Comparison of ENCODE assay signal across 12 mouse cellular contexts in the genomic region with DNA sequence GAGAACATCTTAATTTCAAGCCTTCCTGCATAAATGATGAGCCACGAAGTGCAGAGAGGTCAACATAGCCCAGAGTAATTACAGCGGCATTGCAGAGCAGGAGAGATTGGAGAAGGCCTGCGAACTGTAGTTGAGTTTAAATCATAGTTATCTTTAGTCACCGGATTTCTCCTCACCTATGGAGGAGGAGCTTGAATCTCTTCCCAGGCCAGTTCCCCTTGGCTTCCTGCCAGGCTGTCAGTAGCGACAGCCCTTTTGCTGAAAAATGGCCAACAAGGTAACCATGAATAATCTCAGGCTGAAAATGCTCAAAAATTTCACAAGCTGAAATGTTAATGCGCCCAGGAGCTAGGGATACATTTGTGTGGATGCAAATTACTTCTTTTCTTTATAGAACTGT.
DNase-seq lines count a peak whose midpoint lies in the region; ATAC-seq and TF ChIP-seq lines count a peak whose summit lies in the region.
"Had no signal": no experiment of that assay in that cellular context is flagged by ENCODE, and none has a peak within 500 bp of the region (broad histone marks: within the 10 kb centered on the region; RNA-seq: fewer than 3 reads in every experiment).

No protein-coding gene starts in this region.

- TF ChIP-seq EP300 in heart, adult 2 months (IDR thresholded peaks at IDR 0.05; ENCODE audit: insufficient read depth, low read depth, low read length) = no peak
- no peak for TF ChIP-seq EP300 in liver, postnatal 0 days (IDR thresholded peaks at IDR 0.05; ENCODE audit: low read depth)

- no peaks in the 10 kb centered on the region; the same call in 1 of the 2 replicates for H3K36me3 ChIP-seq in heart, adult 2 months (ENCODE audit: control insufficient read depth, insufficient read depth, low read length)
- no peaks in the 10 kb centered on the region for H3K36me3 ChIP-seq in heart, embryonic 12.5 days
- H3K36me3 ChIP-seq in liver, postnatal 0 days (replicated peaks; ENCODE audit: insufficient read depth, low read length) = no peaks in the 10 kb centered on the region
- H3K36me3 ChIP-seq: heart, embryonic 13.5 days; midbrain, embryonic 12.5 days; neural tube, embryonic 13.5 days had no signal

- intact Hi-C loops in heart, adult 2 months (cut with DNase I) = no loop called here

- peak; percentile 24 to 44 for DNase-seq in heart, adult 2 months
- peak; percentile 27 for DNase-seq in liver
- DNase-seq in liver, postnatal 0 days = no peak
- peak; percentile 59 for DNase-seq in brain, embryonic 14.5 days (ENCODE audit: low read depth)
- peak; percentile 94 for DNase-seq in cerebellum, adult 9-10 months
- no peak for DNase-seq in thymus, postnatal 10 days (ENCODE audit: low spot score in 2 of 2)
- DNase-seq: right cerebral cortex, postnatal 25 days had no signal

- H3K4me2 ChIP-seq in heart, embryonic 12.5 days = no peak overlapping the region
- H3K4me2 ChIP-seq in liver, postnatal 0 days (ENCODE audit: low read depth, low read length) = no peak overlapping the region
- H3K4me2 ChIP-seq: heart, embryonic 13.5 days; midbrain, embryonic 12.5 days; neural tube, embryonic 13.5 days had no signal

- H3K4me3 ChIP-seq in heart, adult 2 months = no peak overlapping the region
- no peak overlapping the region for H3K4me3 ChIP-seq in heart, embryonic 12.5 days
- no peak overlapping the region for H3K4me3 ChIP-seq in liver, postnatal 0 days (ENCODE audit: low read depth, low read length)
- H3K4me3 ChIP-seq: heart, embryonic 13.5 days; midbrain, embryonic 12.5 days; neural tube, embryonic 13.5 days had no signal

- ATAC-seq in heart, embryonic 12.5 days (ENCODE audit: insufficient number of reproducible peaks, low FRiP score) = no peak
- no peak for ATAC-seq in liver, postnatal 0 days
- no peak for ATAC-seq in activated CD4-positive, CD25-positive, alpha-beta regulatory T cell, adult 4 months

- H3K9ac ChIP-seq in heart, adult 2 months (ENCODE audit: low read depth, low read length) = no peak overlapping the region
- no peak overlapping the region for H3K9ac ChIP-seq in heart, embryonic 12.5 days
- no peak overlapping the region for H3K9ac ChIP-seq in liver, postnatal 0 days (replicated peaks)
- H3K9ac ChIP-seq: heart, embryonic 13.5 days; midbrain, embryonic 12.5 days; neural tube, embryonic 13.5 days had no signal

- no peak for TF ChIP-seq POLR2A in heart, adult 2 months (IDR thresholded peaks at IDR 0.05; ENCODE audit: insufficient read depth, low read depth, low read length)
- TF ChIP-seq POLR2A in brain, embryonic 14.5 days (IDR thresholded peaks at IDR 0.05; ENCODE audit: borderline replicate concordance, extremely low read depth, insufficient read depth, insufficient read length, poor library complexity, severe bottlenecking) = no peak

- 45% methylated on average over 6 of the region's 6 CpGs for WGBS in heart, adult 2 months
- WGBS in heart, embryonic 12.5 days = 56% methylated on average over 6 of the region's 6 CpGs
- 72% methylated on average over 6 of the region's 6 CpGs for WGBS in liver, postnatal 0 days (ENCODE audit: insufficient replicate concordance)

- H3K9me3 ChIP-seq in heart, embryonic 12.5 days (replicated peaks) = no peaks in the 10 kb centered on the region
- H3K9me3 ChIP-seq in liver, postnatal 0 days (ENCODE audit: low read length) = no peaks in the 10 kb centered on the region
- H3K9me3 ChIP-seq: heart, embryonic 13.5 days; midbrain, embryonic 12.5 days; neural tube, embryonic 13.5 days had no signal

- no peaks in the 10 kb centered on the region; the same call in 1 of the 2 replicates for H3K4me1 ChIP-seq in heart, adult 2 months (ENCODE audit: control insufficient read depth, insufficient read depth, low read length)
- H3K4me1 ChIP-seq in heart, embryonic 12.5 days (replicated peaks) = peaks cover 10% of the 10 kb centered on the region
- H3K4me1 ChIP-seq in liver, postnatal 0 days (ENCODE audit: insufficient read depth) = no peaks in the 10 kb centered on the region
- H3K4me1 ChIP-seq: midbrain, embryonic 12.5 days; neural tube, embryonic 13.5 days had no signal

- H3K27ac ChIP-seq in heart, adult 2 months = peak overlapping the region; percentile 17; the same call in 1 of the 2 replicates
- H3K27ac ChIP-seq in heart, embryonic 12.5 days (ENCODE audit: poor library complexity, severe bottlenecking) = no peak overlapping the region
- H3K27ac ChIP-seq in liver, postnatal 0 days (ENCODE audit: low read depth) = no peak overlapping the region
- H3K27ac ChIP-seq: heart, embryonic 13.5 days; midbrain, embryonic 12.5 days; neural tube, embryonic 13.5 days had no signal

- TF ChIP-seq CTCF in heart, adult 2 months (IDR thresholded peaks at IDR 0.05) = no peak
- TF ChIP-seq CTCF in liver, postnatal 0 days (IDR thresholded peaks at IDR 0.05; ENCODE audit: low read depth) = no peak
- TF ChIP-seq CTCF in brain, embryonic 14.5 days (IDR thresholded peaks at IDR 0.05; ENCODE audit: borderline replicate concordance, extremely low read depth, insufficient read depth, insufficient read length) = no peak

- H3K79me2 ChIP-seq in heart, adult 2 months (replicated peaks; ENCODE audit: control insufficient read depth, insufficient read depth, low read length) = no peaks in the 10 kb centered on the region

- H3K27me3 ChIP-seq in heart, adult 2 months (ENCODE audit: control insufficient read depth, insufficient read depth, low read length) = no peaks in the 10 kb centered on the region
- no peaks in the 10 kb centered on the region for H3K27me3 ChIP-seq in heart, embryonic 12.5 days (replicated peaks)
- H3K27me3 ChIP-seq in liver, postnatal 0 days (ENCODE audit: insufficient read depth, low read length) = no peaks in the 10 kb centered on the region
- H3K27me3 ChIP-seq: heart, embryonic 13.5 days; midbrain, embryonic 12.5 days; neural tube, embryonic 13.5 days had no signal

Comparison
In these comparisons a context has a peak if more than half of its experiments do, and no peak if none do; other contexts are left out.
1. DNase-seq: peak in heart, adult 2 months (2 of 2), liver (single experiment), brain, embryonic 14.5 days (single experiment) and cerebellum, adult 9-10 months (single experiment); none in liver, postnatal 0 days (single experiment) and thymus, postnatal 10 days (0 of 2).